Mouse (Mus musculus) spleen, postnatal 10 days (tissue): ENCODE data around the gene Sv2b.
"Not testable (repeated sequence)": the region's sequence is repeated elsewhere in the genome, so short reads cannot be mapped to it uniquely, and the experiment has no call there.

Source experiments
- DNase-seq, 2 experiments: peaks; one replicate each; pipeline ENCODE4 v3.0.0; 2021 to 2022; ENCODE audit warnings: low spot score in 2 of 2

Sv2b gene

DNA sequence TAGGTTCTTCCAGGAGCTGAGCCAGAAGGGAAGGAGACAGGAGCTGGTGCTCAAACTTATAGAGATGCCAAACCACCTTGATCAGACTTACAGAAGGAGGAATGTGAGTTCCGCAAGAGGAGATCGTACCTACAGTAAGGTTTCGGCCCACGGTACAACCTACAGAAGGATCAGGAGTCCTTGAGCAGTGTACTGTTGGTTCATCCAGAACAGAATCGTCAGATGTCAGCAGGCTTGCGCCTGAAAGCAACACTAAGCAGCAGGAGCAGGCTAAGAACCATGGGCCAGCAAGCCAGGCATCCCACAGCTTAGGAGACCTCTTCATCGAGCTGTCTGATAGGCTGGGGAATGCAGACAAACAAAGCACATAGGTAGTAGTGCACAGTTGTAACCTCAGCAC is 92.9 kb downstream of the Sv2b start:
- no peak for DNase-seq

- DNase-seq, result no peak
Observed at GRCm38 (mm10) chr7:75209221-75209641, 99.8 kb downstream of the Sv2b start.

DNA sequence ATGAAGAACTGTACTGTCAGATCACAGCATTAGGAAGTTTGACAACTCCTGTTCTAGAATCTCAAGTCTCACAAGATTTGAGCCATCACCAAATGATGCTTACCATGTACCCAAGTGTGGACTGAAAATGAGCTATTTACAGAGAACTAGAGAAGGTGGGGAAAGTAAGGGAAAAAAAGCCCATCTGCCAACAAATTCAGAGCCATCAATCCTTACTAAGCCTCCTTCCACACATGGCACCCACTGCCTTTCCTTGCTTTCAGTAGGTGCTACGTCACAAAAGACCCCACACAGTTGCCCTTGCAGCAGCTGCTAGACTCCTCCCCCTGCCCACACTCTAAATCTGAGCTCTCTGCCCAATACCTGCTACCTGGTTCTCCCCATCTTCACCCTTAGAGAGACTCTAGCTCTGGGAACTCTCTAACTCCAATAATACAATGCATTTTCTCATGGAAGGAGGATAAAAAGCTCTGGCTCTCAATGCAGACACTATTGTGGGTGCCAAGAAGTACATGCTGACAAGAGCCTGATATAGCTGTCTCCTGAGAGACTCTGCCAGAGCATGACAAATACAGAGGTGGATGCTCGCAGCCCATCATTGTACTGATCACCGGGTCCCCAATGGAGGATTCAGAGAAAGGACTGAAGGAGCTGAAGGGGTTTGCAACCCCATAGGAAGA is 101.0 kb downstream of the Sv2b start:
- DNase-seq, result no peak

- no peak for DNase-seq
Observed at GRCm38 (mm10) chr7:75206671-75207070, 102.4 kb downstream of the Sv2b start.

- DNase-seq, result no peak
Observed at GRCm38 (mm10) chr7:75205386-75205785, 103.7 kb downstream of the Sv2b start.

- DNase-seq, result not testable (repeated sequence)
Observed at GRCm38 (mm10) chr7:75194919-75195230, 114.2 kb downstream of the Sv2b start.

- no peak for DNase-seq
Observed at GRCm38 (mm10) chr7:75194158-75194918, 114.7 kb downstream of the Sv2b start.

- DNase-seq, result no peak
Observed at GRCm38 (mm10) chr7:75190192-75190591, 118.9 kb downstream of the Sv2b start.

DNA sequence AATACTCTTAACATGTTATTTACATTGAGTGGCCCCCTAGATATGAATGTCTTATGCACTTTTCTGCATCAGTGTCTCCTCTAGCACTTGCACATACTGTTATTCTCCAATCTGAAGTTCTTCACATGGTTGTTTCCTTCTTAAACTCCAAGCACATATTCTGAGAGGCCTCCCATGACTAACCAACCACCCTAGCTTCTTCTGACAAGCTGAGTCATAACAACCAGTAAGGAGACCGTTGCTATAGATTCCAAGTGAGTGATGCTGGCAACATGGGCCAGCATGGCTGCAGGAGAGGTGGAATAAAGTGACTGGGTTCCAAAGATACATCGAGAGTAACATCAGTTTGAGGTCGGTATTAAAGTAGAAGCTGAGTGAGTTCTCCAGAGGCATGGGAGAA is 134.0 kb downstream of the Sv2b start:
- no peak for DNase-seq

DNA sequence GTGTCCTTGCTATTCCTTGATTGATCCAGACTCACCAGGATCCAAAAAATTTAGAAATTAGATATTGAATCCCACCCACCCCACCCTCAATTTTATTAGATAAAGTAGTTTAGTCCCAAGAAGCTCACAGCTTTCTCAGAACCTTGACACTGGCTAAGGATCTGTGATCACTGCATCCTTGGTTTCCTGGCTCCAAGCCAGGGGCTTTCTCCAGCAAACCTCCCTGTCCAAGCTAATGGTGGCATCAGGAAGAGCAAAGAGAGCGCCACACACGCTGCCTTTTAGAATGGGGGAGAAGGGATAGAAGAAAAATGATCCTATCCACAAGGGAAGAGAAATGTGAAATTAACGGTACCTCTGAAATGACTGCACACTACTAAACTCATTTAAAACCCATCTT is 141.6 kb downstream of the Sv2b start:
- DNase-seq, result no peak

DNA sequence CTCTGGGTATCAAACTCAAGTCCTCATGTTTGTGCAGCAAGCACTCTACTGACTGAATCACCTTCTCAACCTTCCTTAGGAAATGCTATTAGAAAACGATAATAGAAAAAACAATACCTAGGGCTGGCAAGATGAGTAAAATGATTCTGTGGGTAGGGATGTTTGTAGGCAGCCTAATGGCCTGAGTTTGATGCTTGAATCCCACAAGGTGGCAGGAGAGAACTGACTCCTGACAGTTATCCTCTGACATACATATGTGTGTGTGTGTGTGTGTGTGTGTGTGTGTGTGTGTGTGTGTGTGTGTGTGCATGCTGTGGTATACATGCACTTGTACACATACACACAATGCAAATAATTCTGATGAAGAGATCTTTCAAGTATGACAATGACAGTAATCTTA is 161.9 kb downstream of the Sv2b start:
- no peak for DNase-seq

- DNase-seq, result no peak
Observed at GRCm38 (mm10) chr7:75142800-75143199, 166.3 kb downstream of the Sv2b start.

DNA sequence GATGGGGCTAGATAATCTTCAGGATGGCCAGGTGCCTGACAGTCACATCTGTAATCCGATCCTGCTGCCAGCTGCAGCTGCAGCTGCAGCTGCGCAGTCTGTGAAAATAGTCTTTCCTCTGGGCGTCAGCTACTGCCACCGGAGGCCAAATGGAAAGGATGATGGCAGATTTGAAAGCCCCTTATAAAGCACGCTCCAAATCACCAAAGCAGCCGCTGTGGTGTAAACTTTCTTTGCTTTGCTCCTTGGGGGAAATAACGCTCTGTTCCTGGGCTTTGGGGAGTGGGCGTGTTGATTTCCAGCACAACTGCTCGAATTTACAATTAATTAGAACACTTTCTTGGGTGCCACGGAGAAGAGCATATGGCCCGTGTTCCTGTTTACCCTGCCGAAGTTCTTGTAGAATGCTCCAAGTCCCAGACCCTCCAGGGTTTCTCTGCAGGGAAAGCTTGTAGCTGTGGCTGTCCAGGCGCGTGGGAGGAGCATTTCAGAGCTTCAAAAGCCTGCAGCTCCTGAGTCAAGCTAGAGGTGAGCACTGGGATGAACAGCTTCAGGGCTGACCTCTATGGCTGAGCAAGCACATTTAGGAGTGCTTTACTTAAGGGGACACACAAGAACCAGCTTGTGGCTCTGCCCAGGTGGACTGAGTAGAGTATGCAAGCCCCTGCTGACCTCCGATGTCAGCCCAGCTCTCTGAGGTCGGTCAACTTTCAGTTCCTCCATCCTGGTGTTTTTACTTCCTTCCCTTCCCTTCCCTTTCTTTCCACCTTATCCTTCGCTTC is 167.0 kb downstream of the Sv2b start:
- DNase-seq, result no peak

GRCm38 (mm10) chr7:75139306-75139705 is 169.8 kb downstream of the Sv2b start:
- no peak for DNase-seq

DNA sequence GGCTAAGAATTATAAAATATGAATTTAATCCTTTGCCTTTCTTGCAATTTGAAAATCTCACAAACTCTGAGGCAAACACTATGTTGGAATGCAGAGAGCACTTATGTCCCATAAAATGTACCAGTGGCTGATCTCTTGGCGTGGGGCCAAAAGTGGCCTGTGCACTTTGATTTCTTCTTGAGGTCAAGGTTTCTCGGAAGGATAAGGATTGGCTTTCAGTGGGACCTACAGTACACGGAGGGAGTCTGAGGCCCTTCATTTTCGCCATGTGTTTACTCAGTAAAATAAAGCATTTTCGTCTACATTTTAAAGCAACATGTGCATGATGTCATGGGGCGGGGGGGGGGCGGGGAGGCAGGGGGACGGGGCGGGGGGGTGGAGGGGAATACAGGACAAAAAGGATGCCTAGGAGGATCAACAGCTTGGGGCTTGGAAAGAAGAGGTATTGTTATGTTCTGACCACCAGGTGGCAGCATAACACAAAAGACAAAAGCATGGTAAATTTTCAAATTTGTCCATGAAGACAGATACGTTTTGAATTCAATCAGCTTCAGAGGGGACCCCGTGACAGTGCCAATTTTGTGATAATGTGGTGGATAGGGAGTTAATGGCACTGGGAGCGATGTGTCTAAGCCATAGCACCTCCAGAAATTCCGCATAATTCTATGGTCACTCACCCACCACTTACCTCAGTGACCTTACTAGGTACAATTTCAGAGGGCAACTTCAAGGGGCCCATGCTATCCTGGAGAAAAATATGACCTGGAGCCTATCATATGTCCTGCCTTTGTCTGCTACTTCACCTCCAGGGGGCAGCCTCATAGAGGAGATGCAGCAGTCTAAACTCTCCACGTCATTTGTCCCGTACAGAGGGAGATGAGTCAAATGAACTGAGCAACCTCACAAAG is 174.1 kb downstream of the Sv2b start:
- DNase-seq, result peak in 1 of 2 experiments; percentile 29

DNA sequence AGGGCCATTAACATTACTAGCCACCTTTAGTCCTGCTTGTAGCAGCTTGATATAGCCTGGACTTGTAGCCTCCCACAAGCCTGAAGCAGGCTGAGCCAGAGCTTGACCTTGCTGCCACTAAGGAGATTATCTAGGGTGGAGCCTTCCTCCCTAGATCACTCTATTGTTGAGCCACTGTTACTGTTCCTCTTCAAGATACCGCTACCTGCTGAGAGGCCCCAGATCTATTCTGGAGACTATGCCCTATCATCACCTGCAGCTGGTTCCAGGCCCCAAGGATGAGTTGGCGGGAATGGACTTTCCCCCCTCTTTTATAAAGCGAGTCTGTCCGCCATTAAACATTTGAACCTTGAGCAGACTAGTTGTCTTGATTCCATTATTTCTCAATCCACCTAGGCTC is 181.0 kb downstream of the Sv2b start:
- no peak for DNase-seq

GRCm38 (mm10) chr7:75124067-75124466 is 185.0 kb downstream of the Sv2b start:
- DNase-seq, result no peak

- DNase-seq, result peak in 1 of 2 experiments; percentile 28
Observed at GRCm38 (mm10) chr7:75118022-75118673, 190.9 kb downstream of the Sv2b start.

- no peak for DNase-seq
Observed at GRCm38 (mm10) chr7:75110689-75111088, 198.4 kb downstream of the Sv2b start.

DNA sequence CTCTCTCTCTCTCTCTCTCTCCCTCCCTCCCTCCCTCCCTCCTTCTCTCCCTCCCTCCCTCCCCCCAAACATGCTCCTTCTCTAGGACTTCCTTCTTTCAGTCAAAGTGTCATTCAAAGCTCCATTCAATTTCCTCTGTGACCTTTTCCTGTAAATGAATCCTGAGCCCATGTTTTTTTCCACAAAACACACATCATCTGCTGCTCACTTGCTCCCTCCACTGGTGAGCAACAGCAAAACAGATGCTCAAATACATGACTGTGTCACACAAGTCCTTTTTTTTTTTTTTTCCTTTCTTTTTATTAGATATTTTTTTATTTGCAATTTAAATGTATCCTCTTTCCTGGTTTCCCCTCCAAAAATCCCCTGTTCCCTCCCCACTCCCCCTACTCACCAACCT is 201.6 kb downstream of the Sv2b start:
- peak in 1 of 2 experiments; percentile 24 for DNase-seq

DNA sequence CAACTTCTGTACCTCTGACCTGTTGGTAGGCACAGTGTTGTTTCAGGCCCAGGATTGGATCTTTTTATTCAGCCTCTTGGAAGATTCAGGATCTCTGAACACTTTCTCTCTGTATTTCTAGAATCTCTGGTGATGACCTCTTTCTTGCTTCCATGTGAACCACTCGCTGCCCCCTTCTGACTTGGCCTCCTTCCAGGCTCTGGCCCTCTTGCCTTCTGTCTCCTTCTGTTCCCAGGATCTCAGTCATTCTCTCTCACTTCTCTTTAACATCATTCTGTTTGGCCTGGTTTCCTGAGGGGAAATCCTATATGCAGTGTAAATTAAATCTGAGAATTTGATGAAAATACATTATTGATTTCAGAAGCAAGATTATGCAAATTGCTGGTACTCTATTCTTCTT is 205.2 kb downstream of the Sv2b start:
- DNase-seq, result no peak
